Mouse (Mus musculus): Measurements from ENCODE around the gene Foxi1.

Gene Foxi1

GRCm38 (mm10) chr11:34155235-34155634 is 52.7 kb downstream of the Foxi1 start:
- DNase-seq, result no peak

All from thymus, postnatal 36 days (tissue).